17 mouse cellular contexts compared by ENCODE assay signal in genomic region chr5:22335408-22335807, GRCm38 (mm10). TPM values are rescaled to one million over a fixed set of nuclear protein-coding genes. Genes with fewer than 3 reads are reported as not detected.
"Had no signal": no experiment of that assay in that cellular context is flagged by ENCODE, and none has a peak within 500 bp of the region (broad histone marks: within the 10 kb centered on the region; RNA-seq: fewer than 3 reads in every experiment).

No protein-coding gene starts in this region.

- DNase-seq: lung, adult 2 months; lung, postnatal 14 days; lung, postnatal 36 days; right cerebral cortex, postnatal 14 days; thymus, adult 2 months; thymus, postnatal 25 days; thymus, postnatal 4 days had no signal

- H3K4me2 ChIP-seq: lung, embryonic 15.5 days; midbrain, embryonic 11.5 days; midbrain, embryonic 13.5 days; midbrain, embryonic 15.5 days; neural tube, embryonic 12.5 days; stomach, embryonic 15.5 days had no signal

- H3K36me3 ChIP-seq: lung, embryonic 15.5 days; midbrain, embryonic 13.5 days; midbrain, embryonic 15.5 days; neural tube, embryonic 12.5 days; stomach, embryonic 15.5 days had no signal

- H3K27me3 ChIP-seq: midbrain, embryonic 13.5 days; midbrain, embryonic 15.5 days; neural tube, embryonic 12.5 days had no signal

- H3K27ac ChIP-seq: lung, embryonic 15.5 days; macrophage; midbrain, embryonic 13.5 days; midbrain, embryonic 15.5 days; neural tube, embryonic 12.5 days; stomach, embryonic 15.5 days; stomach, postnatal 0 days had no signal

- H3K4me1 ChIP-seq: lung, embryonic 15.5 days; midbrain, embryonic 13.5 days; midbrain, embryonic 15.5 days; neural tube, embryonic 12.5 days; stomach, embryonic 15.5 days had no signal

- H3K9ac ChIP-seq: lung, embryonic 15.5 days; midbrain, embryonic 13.5 days; midbrain, embryonic 15.5 days; neural tube, embryonic 12.5 days; stomach, embryonic 15.5 days had no signal

- H3K9me3 ChIP-seq: lung, embryonic 15.5 days; midbrain, embryonic 15.5 days; stomach, embryonic 15.5 days had no signal

- ATAC-seq: lung, postnatal 0 days; midbrain, embryonic 13.5 days; midbrain, embryonic 15.5 days had no signal

- H3K4me3 ChIP-seq: lung, embryonic 15.5 days; megakaryocyte, embryonic 14.5 days; midbrain, embryonic 13.5 days; midbrain, embryonic 15.5 days; neural tube, embryonic 12.5 days; stomach, embryonic 15.5 days had no signal

RNA-seq across cellular contexts. Expression of gene Reln, which starts 9.1 kb away (rescaled TPM):
- polyA plus RNA-seq: macrophage had no signal
